Comparison of ENCODE assay signal across 18 mouse cellular contexts in genomic region chr19:53071651-53072050, GRCm38 (mm10). TPM values are rescaled to one million over a fixed set of nuclear protein-coding genes. Genes with fewer than 3 reads are reported as not detected.
DNase-seq lines count a peak whose midpoint lies in the region; ATAC-seq lines count a peak whose summit lies in the region.
"Had no signal": no experiment of that assay in that cellular context is flagged by ENCODE, and none has a peak within 500 bp of the region (broad histone marks: within the 10 kb centered on the region; RNA-seq: fewer than 3 reads in every experiment).

No protein-coding gene starts in this region.

- no peak overlapping the region for H3K9ac ChIP-seq in heart, embryonic 12.5 days
- no peak overlapping the region for H3K9ac ChIP-seq in kidney, embryonic 16.5 days (replicated peaks; ENCODE audit: low read length)
- no peak overlapping the region for H3K9ac ChIP-seq in embryonic facial prominence, embryonic 11.5 days (replicated peaks; ENCODE audit: low read length)
- H3K9ac ChIP-seq in embryonic facial prominence, embryonic 15.5 days: no peak overlapping the region
- H3K9ac ChIP-seq: liver, embryonic 15.5 days; neural tube, embryonic 12.5 days had no signal

- intact Hi-C loops in heart, postnatal 25 days (cut with DNase I): no loop called here

- H3K9me3 ChIP-seq in heart, embryonic 12.5 days (replicated peaks): 0 out of 2 replicates have a peak, but pooled peaks cover 5% of the 10 kb centered on the region
- no peaks in the 10 kb centered on the region for H3K9me3 ChIP-seq in kidney, embryonic 16.5 days (ENCODE audit: low read length)
- H3K9me3 ChIP-seq in embryonic facial prominence, embryonic 11.5 days (replicated peaks; ENCODE audit: control insufficient read depth, low read length): no peaks in the 10 kb centered on the region
- no peaks in the 10 kb centered on the region for H3K9me3 ChIP-seq in embryonic facial prominence, embryonic 15.5 days (replicated peaks)
- H3K9me3 ChIP-seq: hindbrain, embryonic 10.5 days; liver, embryonic 15.5 days; neural tube, embryonic 12.5 days had no signal

- H3K27ac ChIP-seq in heart, embryonic 12.5 days (ENCODE audit: poor library complexity, severe bottlenecking): peak overlapping the region; percentile 29; the same call in 1 of the 2 replicates
- H3K27ac ChIP-seq in kidney, embryonic 16.5 days (ENCODE audit: low read length): peak overlapping the region; percentile 29; the same call in 1 of the 2 replicates
- peak overlapping the region; percentile 47; the same call in 1 of the 2 replicates for H3K27ac ChIP-seq in embryonic facial prominence, embryonic 11.5 days (replicated peaks; ENCODE audit: low read depth, low read length)
- H3K27ac ChIP-seq in embryonic facial prominence, embryonic 15.5 days (replicated peaks): peak overlapping the region; percentile 60; the same call in 1 of the 2 replicates
- H3K27ac ChIP-seq: hindbrain, embryonic 10.5 days; kidney, postnatal 0 days; left cerebral cortex, adult 2 months; liver, embryonic 15.5 days; neural tube, embryonic 12.5 days had no signal

- no peak for ATAC-seq in heart, embryonic 12.5 days (ENCODE audit: insufficient number of reproducible peaks, low FRiP score)
- no peak for ATAC-seq in kidney, embryonic 16.5 days (ENCODE audit: low FRiP score, low TSS enrichment)
- ATAC-seq in embryonic facial prominence, embryonic 11.5 days (replicated peaks; ENCODE audit: insufficient number of reproducible peaks, low FRiP score, low TSS enrichment, low read depth): no peak
- ATAC-seq in embryonic facial prominence, embryonic 15.5 days (ENCODE audit: insufficient number of reproducible peaks, low FRiP score, low TSS enrichment, low read depth): no peak
- no peak for ATAC-seq in megakaryocyte progenitor cell, adult 5-6 weeks (replicated peaks; ENCODE audit: poor library complexity)
- ATAC-seq: Patski had no signal

- no peaks in the 10 kb centered on the region for H3K36me3 ChIP-seq in heart, embryonic 12.5 days
- H3K36me3 ChIP-seq in kidney, embryonic 16.5 days (ENCODE audit: insufficient read depth, low read length): no peaks in the 10 kb centered on the region
- H3K36me3 ChIP-seq in embryonic facial prominence, embryonic 11.5 days (replicated peaks; ENCODE audit: control insufficient read depth, insufficient read depth, low read depth, low read length): no peaks in the 10 kb centered on the region
- no peaks in the 10 kb centered on the region for H3K36me3 ChIP-seq in embryonic facial prominence, embryonic 15.5 days
- H3K36me3 ChIP-seq: hindbrain, embryonic 10.5 days; liver, embryonic 15.5 days; neural tube, embryonic 12.5 days had no signal

- no peak overlapping the region for H3K4me3 ChIP-seq in heart, embryonic 12.5 days
- no peak overlapping the region for H3K4me3 ChIP-seq in kidney, embryonic 16.5 days (ENCODE audit: low read length)
- no peak overlapping the region for H3K4me3 ChIP-seq in embryonic facial prominence, embryonic 11.5 days (ENCODE audit: low read depth, low read length)
- H3K4me3 ChIP-seq in embryonic facial prominence, embryonic 15.5 days (replicated peaks): no peak overlapping the region
- H3K4me3 ChIP-seq: erythroblast, embryonic 14.5 days; hindbrain, embryonic 10.5 days; left cerebral cortex, adult 2 months; liver, embryonic 15.5 days; neural tube, embryonic 12.5 days had no signal

- DNase-seq in heart, postnatal 25 days (ENCODE audit: low spot score): no peak
- no peak for DNase-seq in kidney, adult 8-10 months
- DNase-seq in embryonic facial prominence, embryonic 11.5 days (ENCODE audit: low spot score): no peak
- DNase-seq: cerebellum, adult 9-10 months; lung, postnatal 14 days; thymus, postnatal 36 days had no signal

- no peaks in the 10 kb centered on the region for H3K27me3 ChIP-seq in heart, embryonic 12.5 days (replicated peaks)
- no peaks in the 10 kb centered on the region for H3K27me3 ChIP-seq in kidney, embryonic 16.5 days (ENCODE audit: insufficient read depth, low read length)
- H3K27me3 ChIP-seq in embryonic facial prominence, embryonic 11.5 days (ENCODE audit: control insufficient read depth, insufficient read depth, low read length): no peaks in the 10 kb centered on the region
- no peaks in the 10 kb centered on the region for H3K27me3 ChIP-seq in embryonic facial prominence, embryonic 15.5 days
- H3K27me3 ChIP-seq: liver, embryonic 15.5 days; neural tube, embryonic 12.5 days; Patski had no signal

- 44% methylated on average over 5 of the region's 5 CpGs for WGBS in heart, embryonic 12.5 days
- 60% methylated on average over 5 of the region's 5 CpGs for WGBS in kidney, embryonic 16.5 days
- 55% methylated on average over 5 of the region's 5 CpGs for WGBS in embryonic facial prominence, embryonic 11.5 days
- 22% methylated on average over 5 of the region's 5 CpGs for WGBS in embryonic facial prominence, embryonic 15.5 days

- H3K4me2 ChIP-seq in heart, embryonic 12.5 days: 0 out of 2 replicates have a peak overlapping the region, but pooled peaks have one; percentile 0
- H3K4me2 ChIP-seq in kidney, embryonic 16.5 days (replicated peaks; ENCODE audit: low read depth, low read length): no peak overlapping the region
- H3K4me2 ChIP-seq in embryonic facial prominence, embryonic 11.5 days (ENCODE audit: low read depth, low read length): no peak overlapping the region
- H3K4me2 ChIP-seq in embryonic facial prominence, embryonic 15.5 days (replicated peaks): no peak overlapping the region
- H3K4me2 ChIP-seq: liver, embryonic 15.5 days; midbrain, embryonic 11.5 days; neural tube, embryonic 12.5 days had no signal

- H3K4me1 ChIP-seq in heart, embryonic 12.5 days (replicated peaks): peaks cover 40% of the 10 kb centered on the region
- peaks cover 41% of the 10 kb centered on the region for H3K4me1 ChIP-seq in kidney, embryonic 16.5 days (ENCODE audit: insufficient read depth, low read length)
- H3K4me1 ChIP-seq in embryonic facial prominence, embryonic 11.5 days (ENCODE audit: control insufficient read depth, insufficient read depth, low read length): no peaks in the 10 kb centered on the region
- H3K4me1 ChIP-seq in embryonic facial prominence, embryonic 15.5 days: peaks cover 39% of the 10 kb centered on the region
- H3K4me1 ChIP-seq: neural tube, embryonic 12.5 days had no signal

RNA-seq across cellular contexts. Expression of gene Xpnpep1, which starts 31.6 kb away (rescaled TPM):
- 191 TPM in 2 replicates for polyA plus RNA-seq in heart, embryonic 12.5 days (2016; fragmentation: Nextera tagmentation; extraction: Ambion mirVana)
- 10 to 100 TPM; 80.0 to 90.6 TPM for total RNA-seq in heart, postnatal 25 days (2021)
- polyA plus RNA-seq in kidney, embryonic 16.5 days (2015; fragmentation: Nextera tagmentation; extraction: Ambion mirVana): 166 and 167 TPM in 2 replicates
- polyA plus RNA-seq in embryonic facial prominence, embryonic 11.5 days (2014; fragmentation: Nextera tagmentation; extraction: Ambion mirVana): 177 and 184 TPM in 2 replicates
- polyA plus RNA-seq in embryonic facial prominence, embryonic 15.5 days (2015; fragmentation: Nextera tagmentation; extraction: Ambion mirVana): 132 and 137 TPM in 2 replicates
- total RNA-seq in megakaryocyte progenitor cell, adult 5-6 weeks (2015): 55.6 and 57.3 TPM in 2 replicates
- total RNA-seq in megakaryocyte progenitor cell, adult 5-6 weeks (2017): 46.9 and 62.8 TPM in 2 replicates
